Mouse (Mus musculus) bone marrow, adult 2 months (tissue): ENCODE measurements around the gene Ptger3. TPM values are rescaled to one million over a fixed set of nuclear protein-coding genes. Genes with fewer than 3 reads are reported as not detected.

Experiments used
- H3K27ac ChIP-seq: fragments of 200-500 bp; 2 replicates; pipeline ENCODE4 v1.5.1; 2012; ENCODE audit warnings: low read depth, mild to moderate bottlenecking, control low read depth, inconsistent platforms, low read length; ENCODE audit not compliant: control insufficient read depth, poor library complexity, insufficient read depth
- H3K4me1 ChIP-seq: fragments of 200-500 bp; 2 replicates; pipeline ENCODE4 v1.6.1; 2011; ENCODE audit warnings: low read length; ENCODE audit not compliant: control insufficient read depth, insufficient read depth
- H3K4me3 ChIP-seq: fragments of 200-500 bp; replicated peaks from 2 replicates; pipeline ENCODE3; 2011; ENCODE audit warnings: mild to moderate bottlenecking, low read depth, low read length, control low read depth; ENCODE audit not compliant: control insufficient read depth
- CTCF ChIP-seq: fragments of 200-500 bp; IDR thresholded peaks from 2 replicates; pipeline ENCODE4 v1.5.1; 2011; ENCODE audit warnings: low read length, control low read depth; ENCODE audit not compliant: control insufficient read depth, insufficient read depth
- POLR2A ChIP-seq: fragments of 200-500 bp; IDR thresholded peaks from 2 replicates; pipeline ENCODE4 v1.6.1; 2011; ENCODE audit warnings: low read depth, mild to moderate bottlenecking, control low read depth, low read length, borderline replicate concordance; ENCODE audit not compliant: control insufficient read depth
- WGBS: fragments of 180-500 bp; shearing (Covaris S2); methylation state at CpG from one replicate; pipeline ENCODE4 v1.1.7; 2018; 5-methylcytosine and 5-hydroxymethylcytosine counted together
- polyA plus RNA-seq: library from polyadenylated mRNA; stranded (reverse); fragments of >200 nt; gene quantifications from 2 replicates; pipeline ENCODE4 v1.2.4, GENCODE M21; 2011; ENCODE audit warnings: low replicate concordance; ENCODE audit not compliant: missing spikeins, insufficient read depth, insufficient read length

Gene Ptger3
- polyA plus RNA-seq, 1 experiment, result 4.8 TPM

DNA sequence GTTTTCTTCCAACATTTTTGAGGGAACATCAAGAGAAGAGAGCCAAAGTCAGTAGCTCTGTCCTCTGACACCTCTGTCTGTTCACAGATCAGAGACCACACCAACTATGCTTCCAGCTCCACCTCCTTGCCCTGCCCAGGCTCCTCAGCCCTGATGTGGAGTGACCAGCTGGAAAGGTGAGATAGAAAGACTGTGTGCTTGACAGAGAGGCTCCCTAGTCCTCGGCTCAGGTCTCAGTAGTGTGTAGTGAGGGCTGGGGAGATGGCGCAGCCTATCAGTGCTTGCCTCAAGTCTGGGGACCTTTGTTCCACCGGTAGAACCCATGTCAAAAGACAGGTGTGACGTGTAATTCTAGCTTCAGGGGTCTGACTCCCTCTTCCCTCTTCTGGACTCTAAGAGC is 74.9 kb downstream of the Ptger3 start:
- 79% methylated on average over 4 of the region's 4 CpGs for WGBS
- no peak overlapping the region for H3K4me3 ChIP-seq
- TF ChIP-seq POLR2A (no peak), CTCF (no peak)
- H3K4me1 ChIP-seq, result no peaks in the 10 kb centered on the region; the same call in 1 of the 2 replicates
- no peak overlapping the region for H3K27ac ChIP-seq

GRCm38 (mm10) chr3:157661622-157662021 is 94.9 kb downstream of the Ptger3 start:
- WGBS, result 83% methylated on average over 7 of the region's 7 CpGs
- Histone ChIP-seq H3K27ac (no peak overlapping the region), H3K4me3 (no peak overlapping the region), H3K4me1 (no peaks in the 10 kb centered on the region; the same call in 1 of the 2 replicates)
- TF ChIP-seq CTCF (no peak), POLR2A (no peak)

DNA sequence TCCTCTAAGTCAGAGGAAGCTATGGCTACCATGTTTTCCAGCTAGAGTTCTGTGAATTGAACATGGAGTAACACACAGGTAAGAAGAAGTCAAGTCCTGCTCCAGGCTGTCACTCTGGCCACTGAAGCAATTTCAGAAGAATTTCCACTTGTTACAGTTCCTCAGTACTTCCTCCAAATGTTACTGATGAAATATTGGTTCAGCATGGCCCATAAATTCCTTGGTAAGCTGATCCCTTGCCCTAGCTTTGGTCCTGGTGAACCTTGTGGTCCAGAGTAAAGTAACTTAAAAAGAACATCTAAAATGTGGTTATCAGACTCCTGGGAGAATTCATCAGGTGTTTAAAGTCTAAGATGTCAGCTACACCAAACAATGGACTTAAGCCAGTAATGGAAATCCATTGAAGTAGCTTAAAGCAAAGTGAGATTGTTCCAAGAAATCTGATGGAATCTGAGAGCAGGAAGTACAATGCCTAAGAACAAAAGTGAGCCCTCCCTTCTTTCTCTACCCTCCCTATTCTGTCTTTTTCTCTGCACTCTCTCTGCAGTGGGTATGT is 97.9 kb downstream of the Ptger3 start:
- H3K4me3 ChIP-seq, result no peak overlapping the region
- H3K27ac ChIP-seq, result no peak overlapping the region
- TF ChIP-seq POLR2A (no peak), CTCF (no peak)
- no peaks in the 10 kb centered on the region; the same call in 1 of the 2 replicates for H3K4me1 ChIP-seq

DNA sequence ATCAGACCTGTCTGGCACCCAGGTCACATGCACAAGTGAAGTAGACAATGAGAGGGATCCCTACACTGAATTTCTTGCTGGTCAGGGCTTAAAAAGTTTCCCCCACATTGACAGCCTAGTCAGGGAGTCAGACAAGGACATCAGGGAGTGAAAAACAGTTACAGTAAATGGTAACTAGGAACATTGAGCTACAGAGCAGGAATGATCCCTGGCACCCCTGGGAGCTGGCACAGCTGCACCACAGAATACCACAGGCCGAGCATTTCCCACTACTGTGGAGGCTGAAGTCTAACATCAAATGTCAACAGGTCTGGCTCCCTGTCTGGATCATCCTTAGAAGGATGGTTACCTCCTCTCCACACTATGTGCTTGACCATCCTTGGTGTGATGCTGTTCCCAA is 98.8 kb downstream of the Ptger3 start:
- no peak overlapping the region for H3K27ac ChIP-seq
- H3K4me1 ChIP-seq, result no peaks in the 10 kb centered on the region; the same call in 1 of the 2 replicates
- H3K4me3 ChIP-seq, result no peak overlapping the region
- TF ChIP-seq CTCF (no peak), POLR2A (no peak)
- 77% methylated on average over 1 of the region's 1 CpGs for WGBS

GRCm38 (mm10) chr3:157666142-157666541 is 99.5 kb downstream of the Ptger3 start:
- H3K4me1 ChIP-seq, result no peaks in the 10 kb centered on the region; the same call in 1 of the 2 replicates
- no peak overlapping the region for H3K4me3 ChIP-seq
- WGBS, result 63% methylated on average over 2 of the region's 2 CpGs
- H3K27ac ChIP-seq, result no peak overlapping the region
- TF ChIP-seq CTCF, result no peak
- TF ChIP-seq POLR2A, result no peak

GRCm38 (mm10) chr3:157686105-157686504 is 119.4 kb downstream of the Ptger3 start:
- no peak for TF ChIP-seq POLR2A
- no peak for TF ChIP-seq CTCF
- no peaks in the 10 kb centered on the region for H3K4me1 ChIP-seq
- no peak overlapping the region for H3K27ac ChIP-seq
- H3K4me3 ChIP-seq, result no peak overlapping the region
- WGBS, result 37% methylated on average over 3 of the region's 3 CpGs

DNA sequence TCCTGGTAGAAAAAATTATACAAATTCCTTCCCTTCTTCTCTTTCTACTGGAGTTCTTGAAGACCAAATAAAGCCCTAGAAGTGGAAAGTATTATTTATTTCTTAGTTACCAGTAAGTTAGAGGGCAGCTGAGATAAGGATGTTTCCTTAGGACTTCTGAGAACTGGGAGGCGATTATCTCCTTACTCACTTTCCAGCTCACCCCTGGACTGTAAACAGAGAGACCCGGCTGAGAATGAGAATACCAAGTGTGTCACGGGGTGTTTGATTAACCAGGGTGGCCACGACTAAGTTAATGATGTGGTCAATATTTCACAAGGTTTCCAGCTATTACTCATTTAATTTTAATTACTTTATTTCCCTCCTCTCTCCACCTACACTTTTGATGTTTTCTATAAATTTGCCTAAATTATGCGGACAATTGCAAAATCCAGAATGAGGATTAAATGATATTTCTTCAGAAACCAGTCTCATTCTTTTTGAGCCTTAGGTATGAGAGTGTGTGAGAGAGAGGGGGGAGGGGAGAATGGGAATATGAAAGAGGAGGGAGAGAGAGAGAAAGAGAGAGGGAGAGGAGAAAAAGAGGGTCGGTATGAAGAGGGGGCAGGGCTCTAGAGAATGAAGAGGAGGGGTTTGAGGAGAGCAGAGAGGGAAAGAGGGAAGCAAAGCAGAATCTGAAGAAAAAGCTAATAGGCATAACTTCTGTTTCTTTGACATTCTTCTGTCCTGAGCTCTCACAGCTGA is 121.9 kb downstream of the Ptger3 start:
- Histone ChIP-seq H3K4me3 (no peak overlapping the region), H3K4me1 (no peaks in the 10 kb centered on the region), H3K27ac (no peak overlapping the region)
- 59% methylated on average over 6 of the region's 6 CpGs for WGBS
- TF ChIP-seq POLR2A (no peak), CTCF (no peak)

Other genes starting within 250 kb of the Ptger3 start
- 77.2 and 89.2 TPM in 2 replicates for gene Zranb2, start 32.7 kb upstream of the Ptger3 start, polyA plus RNA-seq